Mouse (Mus musculus): ENCODE results near the gene Abraxas1.

The Abraxas1 gene

DNA sequence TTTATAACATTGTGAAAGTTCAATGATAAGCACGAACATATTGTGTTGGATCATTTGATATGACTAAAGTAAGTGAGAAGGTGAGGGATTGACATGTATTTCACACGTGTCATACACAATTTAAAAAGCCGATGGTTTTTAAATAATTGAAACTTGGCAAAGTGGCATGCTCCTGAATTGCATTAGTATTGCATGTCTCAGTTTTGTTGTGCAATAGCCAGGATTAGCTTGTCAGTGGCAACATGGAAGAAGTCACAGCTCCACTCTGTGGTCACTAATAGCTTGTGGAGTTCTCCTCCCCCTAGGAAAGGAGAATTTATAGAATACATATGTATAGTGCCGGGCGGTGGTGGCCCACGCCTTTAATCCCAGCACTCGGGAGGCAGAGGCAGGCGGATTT is 610 bp upstream of the Abraxas1 start:
- DNase-seq, result no peak

DNA sequence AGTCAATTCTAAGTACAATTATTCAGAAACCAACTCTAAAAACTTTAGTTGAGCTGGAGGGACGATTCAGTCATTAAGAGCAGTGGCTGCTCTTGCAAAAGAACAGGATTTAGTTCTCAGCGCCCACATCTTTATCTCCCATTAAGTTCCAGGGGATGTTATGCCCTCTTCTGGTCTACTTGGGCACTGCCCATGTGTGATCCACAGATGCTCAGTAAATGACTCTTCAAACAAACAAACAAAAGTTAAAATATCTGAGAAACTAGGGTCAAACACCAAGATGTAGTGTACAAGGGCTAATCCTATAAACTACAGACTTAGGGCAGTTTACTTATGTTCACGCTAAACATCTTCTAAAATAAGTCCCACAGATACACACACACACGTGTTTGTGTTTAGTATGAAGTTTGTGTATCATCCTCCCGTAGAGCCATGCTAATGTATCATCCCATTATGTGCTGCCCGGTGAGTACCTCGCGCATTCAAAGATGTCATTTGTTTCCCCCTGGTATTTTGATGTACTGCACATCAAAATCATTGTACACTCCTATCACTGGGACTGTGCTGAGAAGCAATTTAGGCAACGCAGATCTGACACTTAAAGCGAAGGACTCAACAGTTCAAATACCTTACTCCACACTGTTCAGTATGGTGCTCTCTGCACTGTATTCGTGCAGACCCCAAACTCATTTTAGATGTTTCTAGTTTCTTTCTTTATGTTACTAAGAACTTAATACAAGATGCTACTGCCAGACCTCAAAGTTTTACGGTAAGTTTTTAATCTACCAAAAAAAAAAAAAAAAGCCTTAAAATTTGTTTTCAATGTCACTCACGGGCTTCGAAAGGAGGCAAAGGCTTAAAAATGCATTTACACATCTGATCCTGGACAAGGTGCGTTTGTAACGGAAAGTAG is 941 bp downstream of the Abraxas1 start:
- peak; percentile 35 for DNase-seq

DNA sequence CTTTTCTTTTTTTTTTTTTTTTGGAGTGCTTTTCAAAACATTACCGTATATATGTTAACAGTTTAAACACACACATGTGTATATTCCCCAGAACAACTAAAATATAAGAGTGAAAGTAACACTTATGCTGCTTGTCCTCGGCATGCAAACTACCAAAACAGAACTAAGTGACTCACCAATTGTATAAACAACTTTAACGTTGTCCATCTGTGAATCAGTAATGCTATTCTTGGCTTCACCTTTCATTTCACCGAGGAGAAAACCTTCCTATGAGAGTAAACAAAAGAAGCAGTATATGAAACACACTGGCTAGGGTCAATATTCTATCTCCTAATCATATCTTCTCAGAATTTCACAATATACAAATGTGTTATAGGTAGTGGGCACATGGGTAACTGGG is 2.4 kb downstream of the Abraxas1 start:
- no peak for DNase-seq

DNA sequence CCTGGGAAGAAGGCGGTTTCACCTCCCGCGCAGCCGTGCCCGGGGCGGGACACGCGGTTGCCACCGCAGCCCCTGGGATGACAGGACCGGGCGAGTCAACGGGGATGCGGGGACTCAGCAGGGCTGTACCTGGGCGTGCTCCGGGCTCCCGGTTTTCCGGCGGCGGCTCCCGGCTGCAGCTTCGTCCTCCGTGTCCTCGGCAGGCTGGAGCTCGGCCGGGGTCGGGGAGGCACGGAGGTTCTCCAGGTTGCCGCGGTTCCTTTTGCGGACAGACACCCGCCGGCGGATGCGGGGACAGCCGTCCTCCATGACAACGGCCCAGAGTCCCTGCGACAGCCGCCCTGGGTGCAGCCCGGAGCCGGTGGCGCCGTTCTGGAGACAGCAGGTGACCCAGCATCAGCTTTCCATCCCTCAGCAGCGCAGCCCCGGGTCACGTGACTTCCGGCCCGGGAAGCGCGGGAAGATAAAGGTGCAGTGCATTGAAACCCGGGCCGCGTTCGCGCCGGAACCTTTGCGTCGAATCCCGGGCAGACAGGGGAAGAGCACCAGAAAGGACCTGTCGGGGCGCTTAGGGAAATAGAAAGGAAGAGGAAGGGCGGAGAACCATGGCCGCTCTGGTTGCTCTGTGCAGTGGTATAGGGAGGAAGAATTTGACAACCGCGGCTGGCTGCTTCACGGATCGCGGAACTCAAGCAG is 22.5 kb downstream of the Abraxas1 start, which contains the start of the genes Helq and Mrps18c:
Gene Helq, minus strand, starts transcription at position 434 of the 696 bp plus-strand sequence.
Gene Mrps18c, plus strand, starts transcription at position 463 of the 696 bp plus-strand sequence.
- peak; percentile 96 for DNase-seq

DNA sequence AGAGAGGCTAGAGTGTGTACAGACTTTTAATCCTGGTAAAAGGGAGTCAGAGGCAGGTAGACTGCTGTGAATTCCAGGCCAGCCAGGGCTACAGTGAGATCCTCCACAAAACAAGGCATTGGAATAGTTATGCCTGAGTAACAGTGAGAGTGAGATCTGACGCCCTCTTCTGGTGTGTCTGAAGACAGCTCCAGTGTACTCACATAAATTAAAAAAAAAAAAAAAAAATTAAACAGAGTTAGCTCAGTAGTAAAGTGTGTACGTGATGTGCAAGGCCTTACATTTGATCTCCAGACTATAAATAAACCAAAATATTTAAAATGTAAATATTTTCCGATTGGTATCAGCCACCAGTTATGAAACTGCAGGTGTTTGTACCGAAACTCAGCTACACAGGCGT is 26.7 kb downstream of the Abraxas1 start:
- DNase-seq, result no peak

DNA sequence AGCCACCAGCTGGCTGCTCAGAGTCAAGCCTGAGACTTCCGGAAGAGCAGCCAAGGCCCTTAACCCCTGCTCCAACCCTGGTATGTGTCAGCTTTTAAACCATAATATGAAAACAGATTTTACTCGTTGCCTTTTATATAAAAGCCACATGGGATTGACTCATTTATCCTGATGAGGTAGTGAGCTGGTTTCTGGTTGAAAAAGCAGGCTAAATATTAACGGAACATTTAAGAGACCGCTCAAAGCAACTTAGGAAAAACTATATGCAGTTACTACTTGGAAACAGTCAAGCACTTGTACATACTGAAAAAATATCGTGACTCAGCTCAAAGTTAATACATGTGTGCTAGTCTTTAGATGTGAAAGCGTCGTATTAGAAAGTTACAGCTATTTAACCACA is 28.5 kb downstream of the Abraxas1 start:
- no peak for DNase-seq

DNA sequence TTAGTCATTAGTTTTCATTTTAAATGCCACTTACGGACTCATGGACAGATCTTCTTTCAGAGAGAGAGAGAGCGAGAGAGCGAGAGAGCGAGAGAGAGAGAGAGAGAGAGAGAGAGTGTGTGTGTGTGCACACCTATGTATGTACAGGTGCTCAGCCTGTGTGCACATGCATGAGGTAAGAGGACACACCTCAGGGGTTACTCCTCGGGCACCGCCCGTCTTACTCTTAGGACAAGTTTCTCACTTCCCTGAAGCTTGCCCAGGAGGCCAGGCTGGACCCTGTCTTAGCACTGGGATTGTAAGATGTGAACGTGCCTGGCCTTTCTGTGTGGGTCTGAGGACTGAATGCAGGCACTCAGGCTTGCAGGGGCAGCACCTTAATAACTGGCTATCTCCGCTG is 33.2 kb downstream of the Abraxas1 start:
- no peak for DNase-seq

DNA sequence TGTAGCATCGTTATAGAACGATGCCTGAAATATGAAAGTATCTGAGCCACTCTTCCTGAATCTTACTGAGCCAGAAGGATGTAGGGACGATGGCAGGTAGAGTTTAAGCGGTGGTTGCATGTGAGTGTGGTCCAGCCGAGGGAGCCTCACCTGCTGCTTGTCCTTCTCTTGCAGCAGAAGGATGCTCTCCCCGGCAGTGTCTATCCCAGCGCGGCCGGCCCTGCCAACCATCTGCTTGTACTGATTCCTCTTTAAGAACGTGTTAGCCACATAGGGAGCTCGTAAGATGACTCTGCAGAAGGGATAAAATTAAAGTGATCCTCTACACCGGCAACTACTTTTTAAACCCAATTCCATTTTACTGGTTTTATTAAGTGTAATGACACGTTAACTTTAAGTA is 41.8 kb downstream of the Abraxas1 start:
- no peak for DNase-seq

DNA sequence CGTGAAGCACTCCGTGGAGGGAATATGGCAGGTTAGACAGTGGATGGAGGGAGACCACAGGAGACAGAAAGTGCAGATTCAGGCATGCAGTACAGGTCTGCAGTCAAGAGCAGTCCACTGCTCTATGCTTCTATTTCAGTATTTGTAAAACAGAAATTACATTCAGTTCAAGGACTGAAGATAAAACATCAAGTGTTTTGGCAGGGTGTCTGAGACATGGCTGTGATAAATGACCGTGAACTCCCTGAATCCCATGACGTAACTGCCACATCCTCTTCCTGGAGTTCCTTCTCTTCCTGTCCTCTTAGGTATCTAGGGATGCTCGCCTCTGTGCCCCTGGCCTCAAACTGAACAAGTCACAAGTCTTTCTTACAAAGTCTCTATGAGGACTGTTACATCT is 43.9 kb downstream of the Abraxas1 start:
- DNase-seq, result no peak

DNA sequence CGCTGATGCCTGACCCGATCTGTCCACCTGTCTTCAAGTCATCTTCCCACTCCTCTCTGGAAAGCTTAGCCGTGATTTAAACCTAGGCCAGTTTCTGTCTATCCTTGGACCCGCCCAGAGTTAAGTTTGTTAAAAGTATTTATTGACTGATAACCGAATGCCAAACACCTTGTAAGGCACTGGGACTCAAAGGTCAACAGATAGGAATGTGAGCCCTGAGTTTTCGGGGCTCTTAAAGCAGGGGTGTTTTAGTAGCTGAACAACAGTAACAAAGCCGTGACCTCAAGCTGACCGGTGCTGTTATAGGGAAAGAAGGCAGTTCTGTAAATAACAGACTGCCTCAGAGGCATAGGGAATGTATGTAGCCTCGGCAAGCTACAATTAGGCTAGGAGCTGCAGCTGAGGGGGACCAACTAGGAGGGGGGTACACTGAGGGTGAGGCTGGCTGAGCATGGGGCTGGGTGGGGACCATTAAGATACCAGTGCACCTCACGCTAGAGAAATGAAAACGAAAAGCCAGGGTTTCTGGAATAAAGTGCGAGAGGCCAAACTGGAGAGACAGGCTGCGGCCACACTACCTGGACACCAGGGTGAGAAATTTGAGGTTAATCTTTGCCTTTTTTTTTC is 44.9 kb downstream of the Abraxas1 start:
- no peak for DNase-seq

DNA sequence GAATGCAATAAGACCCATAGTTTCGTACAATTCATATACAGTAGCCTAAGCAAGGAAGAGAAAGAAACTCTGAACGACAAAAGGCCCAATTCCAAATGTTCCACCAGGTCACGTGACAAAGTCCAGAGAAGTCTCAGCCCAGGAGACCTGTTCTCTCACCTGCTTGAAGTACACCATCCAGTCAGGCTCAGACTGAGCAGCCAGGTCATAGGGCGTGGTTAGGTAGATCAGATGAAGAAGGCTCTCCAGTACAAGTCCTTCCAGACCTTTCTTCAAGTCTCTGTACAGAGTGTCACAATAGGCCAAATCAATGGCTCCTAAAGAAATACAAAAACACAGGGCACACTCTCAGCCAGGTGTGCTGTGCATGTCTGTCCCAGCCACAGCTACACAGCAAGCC is 49.2 kb downstream of the Abraxas1 start:
- no peak for DNase-seq

DNA sequence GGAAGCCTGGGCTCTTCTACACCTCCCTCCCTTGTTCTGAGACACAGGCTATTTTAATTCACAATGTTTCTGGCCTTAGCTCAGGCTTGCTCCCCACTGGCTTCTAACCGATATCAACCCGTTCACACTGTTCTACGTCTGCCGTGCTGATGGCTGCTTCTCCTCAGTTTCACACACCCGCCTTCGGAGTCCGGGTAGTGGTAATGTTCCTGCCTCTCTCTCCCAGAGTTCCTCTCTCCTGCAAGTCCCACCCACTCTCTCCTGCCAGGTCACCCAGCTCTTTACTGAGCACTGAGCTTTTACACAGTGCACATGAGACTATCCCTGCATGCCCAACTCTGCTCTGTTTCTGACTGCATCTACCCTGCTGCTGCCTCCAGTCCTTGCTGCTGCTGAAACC is 54.7 kb downstream of the Abraxas1 start:
- DNase-seq, result no peak

DNA sequence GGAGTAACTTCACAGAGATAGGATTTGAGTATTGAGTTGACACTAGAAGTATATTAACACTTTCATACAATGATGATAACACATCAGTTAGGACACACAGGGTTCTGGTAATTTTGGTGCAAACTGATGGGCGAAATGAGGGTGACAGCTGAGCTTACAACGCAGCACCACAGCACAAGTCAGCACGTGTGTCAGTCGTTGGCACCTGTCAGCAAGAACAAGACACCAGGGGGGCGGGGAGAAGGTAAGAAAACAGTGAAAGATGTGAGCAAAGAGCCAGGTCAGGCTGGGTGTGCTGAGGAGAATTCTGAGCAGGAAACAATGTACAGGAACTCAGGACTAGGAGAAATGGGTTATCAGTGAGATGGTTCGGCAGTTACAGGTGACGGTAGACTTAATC is 59.0 kb downstream of the Abraxas1 start:
- no peak for DNase-seq

DNA sequence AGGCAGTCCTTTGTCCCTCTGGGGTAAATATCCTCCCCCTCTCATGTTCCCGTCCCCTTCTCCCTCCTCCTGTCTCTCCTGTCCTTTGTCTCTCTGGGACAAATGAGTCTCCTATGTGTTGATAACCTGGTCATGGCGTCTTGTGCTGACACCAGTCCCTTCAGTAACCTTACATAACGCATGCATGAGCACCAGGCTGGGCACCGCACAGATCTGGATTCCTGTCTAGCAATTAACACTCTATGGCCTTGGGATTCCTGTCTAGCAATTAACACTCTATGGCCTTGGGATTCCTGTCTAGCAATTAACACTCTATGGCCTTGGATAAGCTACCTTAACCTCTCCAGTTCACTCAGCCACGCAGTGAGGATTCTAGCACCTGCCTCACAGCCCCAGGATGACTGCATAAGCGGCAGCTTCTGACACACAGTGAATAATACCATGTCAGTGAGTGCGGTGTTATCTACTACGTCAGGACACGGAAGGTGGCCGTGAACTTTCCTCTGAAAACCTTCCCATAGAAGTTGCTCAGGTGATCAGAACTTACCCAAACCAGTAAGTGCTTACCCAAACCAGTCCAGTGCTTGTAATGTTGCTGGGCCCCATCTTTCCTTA is 60.6 kb downstream of the Abraxas1 start:
- DNase-seq, result peak; percentile 14

DNA sequence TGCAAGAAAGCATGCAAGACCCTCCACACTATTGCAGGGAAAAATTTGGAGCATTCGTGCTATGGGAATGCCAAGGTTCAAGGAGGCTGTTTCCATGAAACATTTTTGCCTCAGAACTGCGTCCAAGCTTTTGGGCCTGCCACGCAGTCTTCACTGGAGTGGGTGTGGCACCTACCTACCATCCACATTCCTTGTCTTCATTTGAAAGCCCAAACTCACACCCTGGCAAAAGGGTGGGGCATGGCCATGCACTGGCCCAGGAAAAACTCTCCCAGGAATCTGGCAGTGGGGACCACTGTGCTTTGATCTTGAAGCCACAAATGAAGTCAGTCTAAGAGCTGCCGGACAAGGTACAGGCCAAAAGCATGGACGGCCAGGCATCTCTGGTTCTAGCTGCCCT is 62.6 kb downstream of the Abraxas1 start:
- no peak for DNase-seq

Data from retina, postnatal 1 day (tissue).